ENCODE assay signal across 8 mouse cellular contexts in genomic region chr11:11822181-11823095, GRCm38 (mm10). TPM values are rescaled to one million over a fixed set of nuclear protein-coding genes. Genes with fewer than 3 reads are reported as not detected.
DNase-seq lines count a peak whose midpoint lies in the region; ATAC-seq lines count a peak whose summit lies in the region.

No protein-coding gene starts in this region.

- H3K27ac ChIP-seq in hindbrain, embryonic 11.5 days (ENCODE audit: low read depth, low read length): peak overlapping the region; percentile 94
- peak overlapping the region; percentile 94 for H3K27ac ChIP-seq in midbrain, embryonic 10.5 days (replicated peaks)

- H3K27me3 ChIP-seq in hindbrain, embryonic 11.5 days (ENCODE audit: control insufficient read depth, insufficient read depth, low read length): no peaks in the 10 kb centered on the region
- H3K27me3 ChIP-seq in midbrain, embryonic 10.5 days (ENCODE audit: low read depth, poor library complexity, severe bottlenecking): no peaks in the 10 kb centered on the region

- intact Hi-C loops in left cerebral cortex, postnatal 25 days (cut with DNase I): loop anchor here (5.0 kb wide), 2 partner anchors 470 to 535 kb away; no protein-coding TSS in a partner anchor

- H3K4me2 ChIP-seq in hindbrain, embryonic 11.5 days (replicated peaks; ENCODE audit: low read depth, low read length): peak overlapping the region; percentile 20; the same call in 1 of the 2 replicates

- peak overlapping the region; percentile 62 for H3K9ac ChIP-seq in hindbrain, embryonic 11.5 days (ENCODE audit: low read depth, low read length)

- peak; percentile 87 for DNase-seq in heart, adult 11 months
- no peak for DNase-seq in heart, adult 9 months (ENCODE audit: low spot score in 2 of 2)
- peak; percentile 59 to 61 for DNase-seq in adrenal gland, postnatal 36 days
- peak; percentile 77 for DNase-seq in hindbrain, embryonic 11.5 days (ENCODE audit: low spot score)
- DNase-seq in midbrain, embryonic 10.5 days (ENCODE audit: low spot score): peak; percentile 84
- DNase-seq in left cerebral cortex, postnatal 25 days (ENCODE audit: low spot score in 2 of 2): no peak
- no peak for DNase-seq in left cerebral cortex, adult 18-20 months (ENCODE audit: low spot score in 2 of 2)
- no peak for DNase-seq in urinary bladder, postnatal 36 days (ENCODE audit: low spot score in 2 of 2)

- H3K36me3 ChIP-seq in hindbrain, embryonic 11.5 days (ENCODE audit: control insufficient read depth, insufficient read depth, low read length): no peaks in the 10 kb centered on the region
- H3K36me3 ChIP-seq in midbrain, embryonic 10.5 days: no peaks in the 10 kb centered on the region

- peak; percentile 38 for ATAC-seq in hindbrain, embryonic 11.5 days (ENCODE audit: low FRiP score)

- WGBS in hindbrain, embryonic 11.5 days: 2% methylated on average over 20 of the region's 20 CpGs
- WGBS in midbrain, embryonic 10.5 days: 2% methylated on average over 20 of the region's 20 CpGs

- H3K4me3 ChIP-seq in hindbrain, embryonic 11.5 days (ENCODE audit: low read depth, low read length): no peak overlapping the region
- peak overlapping the region; percentile 14 for H3K4me3 ChIP-seq in midbrain, embryonic 10.5 days

- no peaks in the 10 kb centered on the region for H3K9me3 ChIP-seq in hindbrain, embryonic 11.5 days (ENCODE audit: control insufficient read depth, low read length)
- H3K9me3 ChIP-seq in midbrain, embryonic 10.5 days (replicated peaks): no peaks in the 10 kb centered on the region

- H3K4me1 ChIP-seq in hindbrain, embryonic 11.5 days (replicated peaks; ENCODE audit: control insufficient read depth, insufficient read depth, low read length): peaks cover 10% of the 10 kb centered on the region
- peaks cover 66% of the 10 kb centered on the region for H3K4me1 ChIP-seq in midbrain, embryonic 10.5 days

RNA-seq across cellular contexts. Expression of gene Fignl1, which starts 13.7 kb away (rescaled TPM):
- total RNA-seq in adrenal gland, postnatal 36 days (2021): 1 to 10 TPM; 3.4 to 3.7 TPM
- polyA plus RNA-seq in hindbrain, embryonic 11.5 days (2014; fragmentation: Nextera tagmentation; extraction: Ambion mirVana): 66.4 and 73.5 TPM in 2 replicates
- 103 and 112 TPM in 2 replicates for polyA plus RNA-seq in midbrain, embryonic 10.5 days (2016; fragmentation: Nextera tagmentation; extraction: Ambion mirVana)
- total RNA-seq in left cerebral cortex, postnatal 25 days (2021): 1 to 10 TPM in 1 of 2 experiments, under 1 TPM in 1; 0.73 to 1.0 TPM
- under 1 TPM; 0.33 to 0.44 TPM for total RNA-seq in left cerebral cortex, adult 18-20 months (2021)

Comparison
In these comparisons a context has a peak if more than half of its experiments do, and no peak if none do; other contexts are left out.
1. DNase-seq: peak in heart, adult 11 months (single experiment), adrenal gland, postnatal 36 days (2 of 2), hindbrain, embryonic 11.5 days (single experiment) and midbrain, embryonic 10.5 days (single experiment); none in heart, adult 9 months (0 of 2), left cerebral cortex, postnatal 25 days (0 of 2), left cerebral cortex, adult 18-20 months (0 of 2) and urinary bladder, postnatal 36 days (0 of 2).